Mouse (Mus musculus): ENCODE results near the gene Zmiz1. TPM values are rescaled to one million over a fixed set of nuclear protein-coding genes. Genes with fewer than 3 reads are reported as not detected.

Gene Zmiz1
- polyA plus RNA-seq, 1 experiment from 2014 or later: 18.0 TPM

- WGBS: 85% methylated on average over 7 of the region's 7 CpGs
- H3K9me3 ChIP-seq (ENCODE audit: low read length): no peaks in the 10 kb centered on the region
- H3K27ac ChIP-seq (ENCODE audit: low read length): no peak overlapping the region
- TF ChIP-seq EP300 (IDR thresholded peaks at IDR 0.05): no peak
- no peak for TF ChIP-seq CTCF (IDR thresholded peaks at IDR 0.05)
- no peak for ATAC-seq
- no peak overlapping the region for H3K4me2 ChIP-seq (replicated peaks; ENCODE audit: low read depth, low read length)
- no peak overlapping the region for H3K4me3 ChIP-seq (ENCODE audit: low read depth, low read length)
- no peak for DNase-seq (ENCODE audit: low spot score)
- no peaks in the 10 kb centered on the region for H3K27me3 ChIP-seq (replicated peaks; ENCODE audit: insufficient read depth, low read length)
- peaks cover 12% of the 10 kb centered on the region; the same call in 1 of the 2 replicates for H3K4me1 ChIP-seq (ENCODE audit: insufficient read depth, low read depth, low read length)
- no peaks in the 10 kb centered on the region for H3K36me3 ChIP-seq (ENCODE audit: insufficient read depth, low read length)
- H3K9ac ChIP-seq (replicated peaks; ENCODE audit: low read depth): no peak overlapping the region
Observed at GRCm38 (mm10) chr14:25600358-25600757, 141.4 kb downstream of the Zmiz1 start.

- Histone ChIP-seq H3K36me3 (ENCODE audit: insufficient read depth, low read length) (no peaks in the 10 kb centered on the region), H3K27ac (ENCODE audit: low read length) (no peak overlapping the region), H3K27me3 (replicated peaks; ENCODE audit: insufficient read depth, low read length) (no peaks in the 10 kb centered on the region), H3K9me3 (ENCODE audit: low read length) (no peaks in the 10 kb centered on the region), H3K9ac (replicated peaks; ENCODE audit: low read depth) (no peak overlapping the region), H3K4me2 (replicated peaks; ENCODE audit: low read depth, low read length) (no peak overlapping the region), H3K4me3 (ENCODE audit: low read depth, low read length) (no peak overlapping the region), H3K4me1 (ENCODE audit: insufficient read depth, low read depth, low read length) (peaks cover 12% of the 10 kb centered on the region; the same call in 1 of the 2 replicates)
- ATAC-seq: peak; percentile 58
- DNase-seq (ENCODE audit: low spot score): peak; percentile 56
- TF ChIP-seq CTCF (IDR thresholded peaks at IDR 0.05) (no peak), EP300 (IDR thresholded peaks at IDR 0.05) (no peak)
- WGBS: 31% methylated on average over 2 of the region's 2 CpGs
Observed at GRCm38 (mm10) chr14:25600951-25601350, 142.0 kb downstream of the Zmiz1 start.

GRCm38 (mm10) chr14:25602018-25602417, 143.0 kb downstream of the Zmiz1 start:
- H3K9me3 ChIP-seq (ENCODE audit: low read length): no peaks in the 10 kb centered on the region
- H3K9ac ChIP-seq (replicated peaks; ENCODE audit: low read depth): no peak overlapping the region
- TF ChIP-seq EP300 (IDR thresholded peaks at IDR 0.05): no peak
- TF ChIP-seq CTCF (IDR thresholded peaks at IDR 0.05): no peak
- no peaks in the 10 kb centered on the region for H3K27me3 ChIP-seq (replicated peaks; ENCODE audit: insufficient read depth, low read length)
- 52% methylated on average over 2 of the region's 2 CpGs for WGBS
- DNase-seq (ENCODE audit: low spot score) (no peak), ATAC-seq (no peak)
- H3K36me3 ChIP-seq (ENCODE audit: insufficient read depth, low read length): no peaks in the 10 kb centered on the region
- no peak overlapping the region for H3K4me3 ChIP-seq (ENCODE audit: low read depth, low read length)
- H3K4me2 ChIP-seq (replicated peaks; ENCODE audit: low read depth, low read length): no peak overlapping the region
- H3K27ac ChIP-seq (ENCODE audit: low read length): no peak overlapping the region
- H3K4me1 ChIP-seq (ENCODE audit: insufficient read depth, low read depth, low read length): peaks cover 16% of the 10 kb centered on the region; the same call in 1 of the 2 replicates

- Histone ChIP-seq H3K9ac (replicated peaks; ENCODE audit: low read depth) (no peak overlapping the region), H3K36me3 (ENCODE audit: insufficient read depth, low read length) (no peaks in the 10 kb centered on the region), H3K27ac (ENCODE audit: low read length) (no peak overlapping the region), H3K4me3 (ENCODE audit: low read depth, low read length) (no peak overlapping the region), H3K27me3 (replicated peaks; ENCODE audit: insufficient read depth, low read length) (no peaks in the 10 kb centered on the region), H3K9me3 (ENCODE audit: low read length) (no peaks in the 10 kb centered on the region), H3K4me1 (ENCODE audit: insufficient read depth, low read depth, low read length) (peaks cover 23% of the 10 kb centered on the region), H3K4me2 (replicated peaks; ENCODE audit: low read depth, low read length) (no peak overlapping the region)
- 13% methylated on average over 14 of the region's 18 CpGs for WGBS
- no peak for ATAC-seq
- TF ChIP-seq EP300 (IDR thresholded peaks at IDR 0.05): no peak
- no peak for TF ChIP-seq CTCF (IDR thresholded peaks at IDR 0.05)
- peak; percentile 33 for DNase-seq (ENCODE audit: low spot score)
Observed at GRCm38 (mm10) chr14:25604395-25605142, 145.6 kb downstream of the Zmiz1 start.

- 2% methylated on average over 29 of the region's 31 CpGs for WGBS
- peak; percentile 84 for DNase-seq (ENCODE audit: low spot score)
- peak overlapping the region; percentile 52 for H3K9ac ChIP-seq (replicated peaks; ENCODE audit: low read depth)
- H3K4me1 ChIP-seq (ENCODE audit: insufficient read depth, low read depth, low read length): peaks cover 23% of the 10 kb centered on the region
- H3K36me3 ChIP-seq (ENCODE audit: insufficient read depth, low read length): no peaks in the 10 kb centered on the region
- peak; percentile 74 for ATAC-seq
- peak overlapping the region; percentile 100 for H3K4me2 ChIP-seq (replicated peaks; ENCODE audit: low read depth, low read length)
- H3K27me3 ChIP-seq (replicated peaks; ENCODE audit: insufficient read depth, low read length): no peaks in the 10 kb centered on the region
- H3K4me3 ChIP-seq (ENCODE audit: low read depth, low read length): peak overlapping the region; percentile 62
- H3K9me3 ChIP-seq (ENCODE audit: low read length): no peaks in the 10 kb centered on the region
- no peak for TF ChIP-seq EP300 (IDR thresholded peaks at IDR 0.05)
- no peak for TF ChIP-seq CTCF (IDR thresholded peaks at IDR 0.05)
- peak overlapping the region; percentile 34 for H3K27ac ChIP-seq (ENCODE audit: low read length)
Observed at GRCm38 (mm10) chr14:25606372-25607140, 147.6 kb downstream of the Zmiz1 start.
